Mouse (Mus musculus) myocyte (in vitro differentiated cells): ENCODE results near the gene Bglap. TPM values are rescaled to one million over a fixed set of nuclear protein-coding genes. Genes with fewer than 3 reads are reported as not detected.
A peak's percentile ranks its signal among the peaks of the same experiment; 100 is the strongest.
"Not testable (repeated sequence)": the region's sequence is repeated elsewhere in the genome, so short reads cannot be mapped to it uniquely, and the experiment has no call there.

Experiments used
- H3K27me3 ChIP-seq: one replicate; pipeline ENCODE4 v1.6.1; 2011; ENCODE audit not compliant: control insufficient read depth, insufficient read depth, insufficient read length
- H3K36me3 ChIP-seq: one replicate; pipeline ENCODE4 v1.6.1; 2011; ENCODE audit not compliant: control insufficient read depth, insufficient read depth
- H3K4me2 ChIP-seq: one replicate; pipeline ENCODE4 v1.6.1; 2011; ENCODE audit warnings: low read depth, control low read depth
- H3K4me3 ChIP-seq: one replicate; pipeline ENCODE4 v1.5.1; 2011; ENCODE audit warnings: mild to moderate bottlenecking, control low read depth, moderate library complexity
- H3K79me2 ChIP-seq: one replicate; pipeline ENCODE4 v1.6.1; 2011; ENCODE audit not compliant: control insufficient read depth, insufficient read depth
- H3ac ChIP-seq: one replicate; pipeline ENCODE4 v1.6.1; 2011; ENCODE audit not compliant: control insufficient read depth, insufficient read length
- CEBPB ChIP-seq: IDR thresholded peaks from 2 replicates; pipeline ENCODE4 v1.6.1; 2011; ENCODE audit warnings: mild to moderate bottlenecking, moderate library complexity; ENCODE audit not compliant: poor library complexity, insufficient read depth, severe bottlenecking
- E2F4 ChIP-seq: IDR thresholded peaks from one replicate; pipeline ENCODE4 v1.6.1; 2011; ENCODE audit warnings: mild to moderate bottlenecking, control low read depth, moderate library complexity; ENCODE audit not compliant: insufficient read depth
- MAX ChIP-seq: IDR thresholded peaks from one replicate; pipeline ENCODE4 v1.6.1; 2011; ENCODE audit warnings: low read depth, mild to moderate bottlenecking, control low read depth
- MYOD1 ChIP-seq, 3 experiments: IDR thresholded peaks; one replicate each; pipeline ENCODE4 v1.6.1; 2011; ENCODE audit warnings: control low read depth in 2 of 3, low read depth in 2 of 3, mild to moderate bottlenecking in 2 of 3, moderate library complexity in 1 of 3; ENCODE audit not compliant: insufficient read length in 2 of 3, control insufficient read depth in 1 of 3
- MYOG ChIP-seq, 3 experiments: IDR thresholded peaks; one replicate each; pipeline ENCODE4 v1.6.1; 2011; ENCODE audit warnings: control low read depth in 2 of 3, low read depth in 2 of 3, mild to moderate bottlenecking in 2 of 3; ENCODE audit not compliant: insufficient read length in 2 of 3, control insufficient read depth in 1 of 3, insufficient read depth in 1 of 3
- POLR2A ChIP-seq: IDR thresholded peaks from one replicate; pipeline ENCODE4 v1.6.1; 2011; ENCODE audit warnings: low read depth, mild to moderate bottlenecking, control low read depth, moderate library complexity; ENCODE audit not compliant: insufficient read length
- POLR2AphosphoS2 ChIP-seq: IDR thresholded peaks from one replicate; pipeline ENCODE4 v1.6.1; 2011; ENCODE audit warnings: low read depth, control low read depth; ENCODE audit not compliant: insufficient read length
- REST ChIP-seq: IDR thresholded peaks from one replicate; pipeline ENCODE4 v1.6.1; 2011; ENCODE audit warnings: mild to moderate bottlenecking, control low read depth, moderate library complexity; ENCODE audit not compliant: insufficient read depth, insufficient read length
- SRF ChIP-seq: IDR thresholded peaks from one replicate; pipeline ENCODE4 v1.6.1; 2011; ENCODE audit warnings: low read depth; ENCODE audit not compliant: control insufficient read depth, insufficient read length
- TCF12 ChIP-seq: IDR thresholded peaks from one replicate; pipeline ENCODE4 v1.6.1; 2011; ENCODE audit warnings: mild to moderate bottlenecking, control low read depth; ENCODE audit not compliant: poor library complexity, insufficient read depth, severe bottlenecking
- TCF3 ChIP-seq: IDR thresholded peaks from one replicate; pipeline ENCODE4 v1.6.1; 2011; ENCODE audit warnings: low read depth, control low read depth; ENCODE audit not compliant: insufficient read length
- USF1 ChIP-seq: IDR thresholded peaks from one replicate; pipeline ENCODE4 v1.6.1; 2011; ENCODE audit warnings: low read depth, mild to moderate bottlenecking, control low read depth, moderate library complexity
- polyA plus RNA-seq: library from polyadenylated mRNA; unstranded; fragments of >200 nt; fragmentation: generic; extraction: Trizol; gene quantifications from one replicate; pipeline ENCODE4 v1.2.1, GENCODE M21; 2012; ENCODE audit warnings: missing spikeins

Gene Bglap
- 0.34 TPM for polyA plus RNA-seq

GRCm38 (mm10) chr3:88384364-88384763 is at the start of gene Bglap:
Bglap (minus strand) TSS chr3:88384464.
- no peak within 1 kb of the TSS for H3ac ChIP-seq
- no peaks in the 10 kb centered on the region for H3K36me3 ChIP-seq
- H3K27me3 ChIP-seq, result no peaks in the 10 kb centered on the region
- TF ChIP-seq CEBPB (no peak), MYOD1 (IDR thresholded peaks at IDR 0.05; ENCODE audit: control insufficient read depth in 1 of 3, insufficient read length in 2 of 3, low read depth in 2 of 3) (no peak), MAX (no peak), TCF3 (no peak)
- H3K4me3 ChIP-seq, result no peak within 1 kb of the TSS
- H3K4me2 ChIP-seq, result no peak within 1 kb of the TSS
- no peaks in the 10 kb centered on the region for H3K79me2 ChIP-seq

- H3K79me2 ChIP-seq, result peaks cover 11% of the 10 kb centered on the region
- not testable (repeated sequence) for H3K27me3 ChIP-seq, H3K36me3 ChIP-seq, H3K4me3 ChIP-seq, H3ac ChIP-seq, H3K4me2 ChIP-seq
Measured at GRCm38 (mm10) chr3:88428639-88429038, 44.4 kb upstream of the Bglap start.

- no peak for TF ChIP-seq TCF3
- TF ChIP-seq SRF, result no peak
- no peak for TF ChIP-seq CEBPB
- TF ChIP-seq TCF12, result no peak
- Histone ChIP-seq H3K79me2 (peaks cover 23% of the 10 kb centered on the region), H3ac (no peak overlapping the region), H3K4me3 (no peak overlapping the region), H3K4me2 (no peak overlapping the region), H3K36me3 (no peaks in the 10 kb centered on the region), H3K27me3 (no peaks in the 10 kb centered on the region)
Measured at GRCm38 (mm10) chr3:88427342-88427905, 43.2 kb upstream of the Bglap start.

GRCm38 (mm10) chr3:88425708-88426420 is 41.6 kb upstream of the Bglap start:
- H3ac ChIP-seq, result no peak overlapping the region
- H3K79me2 ChIP-seq, result peaks cover 28% of the 10 kb centered on the region
- TF ChIP-seq SRF (no peak), MYOG (IDR thresholded peaks at IDR 0.05; ENCODE audit: control insufficient read depth in 1 of 3, insufficient read depth in 1 of 3, insufficient read length in 2 of 3, low read depth in 2 of 3) (no peak), MAX (no peak), TCF3 (no peak), POLR2A (no peak), REST (no peak), MYOD1 (IDR thresholded peaks at IDR 0.05; ENCODE audit: control insufficient read depth in 1 of 3, insufficient read length in 2 of 3, low read depth in 2 of 3) (no peak), POLR2AphosphoS2 (no peak), TCF12 (no peak), USF1 (no peak), E2F4 (no peak), CEBPB (no peak)
- peak overlapping the region; percentile 97 for H3K4me2 ChIP-seq
- peak overlapping the region; percentile 76 for H3K4me3 ChIP-seq
- no peaks in the 10 kb centered on the region for H3K27me3 ChIP-seq
- H3K36me3 ChIP-seq, result no peaks in the 10 kb centered on the region

- peak overlapping the region; percentile 97 for H3K4me2 ChIP-seq
- no peaks in the 10 kb centered on the region for H3K27me3 ChIP-seq
- no peaks in the 10 kb centered on the region for H3K36me3 ChIP-seq
- H3ac ChIP-seq, result peak overlapping the region; percentile 3
- peak overlapping the region; percentile 76 for H3K4me3 ChIP-seq
- peaks cover 28% of the 10 kb centered on the region for H3K79me2 ChIP-seq
- TF ChIP-seq MAX (no peak), CEBPB (no peak), MYOG (IDR thresholded peaks at IDR 0.05; ENCODE audit: control insufficient read depth in 1 of 3, insufficient read depth in 1 of 3, insufficient read length in 2 of 3, low read depth in 2 of 3) (no peak), MYOD1 (IDR thresholded peaks at IDR 0.05; ENCODE audit: control insufficient read depth in 1 of 3, insufficient read length in 2 of 3, low read depth in 2 of 3) (no peak), TCF3 (no peak), USF1 (no peak), POLR2A (no peak), E2F4 (no peak), POLR2AphosphoS2 (no peak), TCF12 (no peak), REST (no peak), SRF (no peak)
Measured at GRCm38 (mm10) chr3:88425330-88425689, 41.0 kb upstream of the Bglap start.
